Mouse (Mus musculus): ENCODE data around the gene Mcm5.

- TF ChIP-seq POLR2A (IDR thresholded peaks at IDR 0.05; ENCODE audit: extremely low read depth, insufficient read depth, low read length) (no peak), CTCF (IDR thresholded peaks at IDR 0.05; ENCODE audit: extremely low read depth, insufficient read depth, low read length) (no peak)
These were observed 26.9 kb downstream of the Mcm5 start for GRCm38 (mm10) chr8:75136256-75136655.
